Mouse (Mus musculus): ENCODE measurements at regions not wholly inside any gene's neighbourhood (a gene's known extent, or its start where the extent isn't known, plus 50 kb on each side); places are given as distances from the start of the nearest gene placed in this dataset.
A peak's percentile ranks its signal among the peaks of the same experiment; 100 is the strongest.

DNA sequence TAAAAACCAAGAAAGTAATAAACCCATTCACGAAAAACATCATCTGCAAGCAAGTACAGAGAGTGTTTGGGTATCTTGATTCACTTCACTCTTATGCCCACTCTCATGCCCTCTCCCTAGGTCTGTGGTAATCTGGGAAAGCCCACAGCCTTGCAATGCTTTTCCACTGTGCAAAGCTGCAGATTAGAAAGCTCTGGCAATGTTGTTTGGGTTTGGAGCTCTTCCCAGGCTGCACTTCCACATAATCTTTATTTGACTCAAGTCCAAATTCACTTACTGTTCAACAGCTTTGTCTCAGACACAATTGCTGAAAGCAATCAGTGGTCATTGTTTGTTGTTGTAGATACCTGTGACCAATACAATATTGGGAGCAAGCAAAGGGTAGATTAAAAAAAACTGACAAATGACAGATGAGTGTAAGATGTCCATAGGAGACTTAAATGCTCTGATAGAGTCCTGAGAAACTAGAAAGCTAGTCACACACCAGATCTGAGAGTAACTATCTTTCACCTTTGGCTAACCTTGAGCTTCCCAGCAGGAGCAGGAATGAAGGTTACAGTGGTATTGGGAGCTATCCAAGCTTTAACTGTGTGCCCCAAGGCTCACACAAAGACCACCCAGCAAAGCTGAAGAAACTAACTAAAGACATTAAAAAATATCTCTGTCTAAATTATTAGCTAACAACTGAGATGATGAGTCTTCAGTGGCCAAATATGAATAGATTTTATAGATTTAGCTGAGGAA is 325.7 kb upstream of the Klf12 start:
- peak in 1 of 2 experiments; percentile 9 for DNase-seq (ENCODE audit: low spot score in 2 of 2)

DNA sequence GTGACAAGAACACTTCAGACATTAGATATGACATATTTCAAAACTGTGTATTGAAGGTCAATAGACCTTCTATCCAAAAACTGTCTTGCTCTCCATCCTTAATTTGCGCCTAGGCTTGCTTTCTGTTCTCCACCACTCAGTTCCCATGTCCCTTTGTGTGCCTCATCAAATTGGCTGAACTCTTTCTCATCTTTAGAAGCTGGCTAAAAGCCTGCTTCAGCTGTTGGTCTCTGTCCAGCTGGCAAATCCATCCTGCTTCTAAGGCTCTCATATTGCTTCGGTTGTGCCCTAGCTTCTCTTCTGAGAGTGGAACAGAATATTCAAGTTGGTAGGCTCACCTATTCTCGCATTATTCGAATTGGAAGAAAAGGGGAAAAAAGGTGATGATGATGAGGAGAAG is 322.6 kb upstream of the Klf12 start:
- DNase-seq (ENCODE audit: low spot score in 2 of 2): peak in 1 of 2 experiments; percentile 9

DNA sequence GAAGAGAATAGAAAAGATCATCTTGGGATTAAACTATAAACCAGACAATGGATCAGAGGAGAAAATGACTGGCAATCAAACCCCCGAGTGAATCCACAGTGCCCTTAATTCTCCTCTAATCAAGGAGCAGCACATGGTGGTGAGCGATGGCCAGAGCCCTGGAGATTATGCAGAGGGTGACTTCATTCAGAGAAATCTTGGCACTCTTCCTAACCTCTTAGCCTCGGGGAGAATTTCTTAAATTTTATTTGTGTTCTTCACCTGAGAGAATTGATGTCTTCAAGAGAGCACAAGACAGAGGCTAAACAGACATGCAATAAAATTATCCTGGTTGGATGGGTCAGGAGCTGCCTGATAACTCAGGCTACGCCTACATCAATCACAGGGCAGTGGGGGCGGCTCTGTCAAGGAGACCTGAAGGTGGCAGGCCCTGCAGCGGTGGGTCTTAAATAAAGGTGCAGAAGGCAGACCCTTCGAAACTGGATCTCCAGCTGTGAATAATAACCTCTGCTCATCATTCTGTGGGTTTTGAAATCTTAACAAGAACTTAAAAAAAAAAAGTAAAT is 316.5 kb upstream of the Klf12 start:
- no peak for DNase-seq (ENCODE audit: low spot score in 2 of 2)

DNA sequence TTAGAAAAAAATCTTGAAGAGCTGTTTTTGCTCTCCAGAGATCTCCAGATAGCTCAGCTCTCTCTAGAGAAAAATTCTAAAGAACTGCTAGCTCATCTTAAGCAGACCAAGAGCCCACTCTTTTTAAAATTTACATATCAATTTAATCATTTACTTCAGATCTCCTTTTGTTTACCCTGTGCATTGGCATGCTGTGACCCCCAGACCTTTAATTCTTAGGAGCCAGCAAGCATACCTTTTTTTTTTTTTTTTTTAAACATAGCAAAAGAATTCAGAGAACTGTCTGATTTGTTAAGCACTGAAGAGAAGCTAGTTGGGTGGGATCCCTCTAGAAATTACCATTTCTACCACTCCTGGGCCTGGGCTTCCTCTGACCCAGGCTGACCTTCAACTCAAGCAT is 285.5 kb upstream of the Klf12 start:
- no peak for DNase-seq (ENCODE audit: low spot score in 2 of 2)

DNA sequence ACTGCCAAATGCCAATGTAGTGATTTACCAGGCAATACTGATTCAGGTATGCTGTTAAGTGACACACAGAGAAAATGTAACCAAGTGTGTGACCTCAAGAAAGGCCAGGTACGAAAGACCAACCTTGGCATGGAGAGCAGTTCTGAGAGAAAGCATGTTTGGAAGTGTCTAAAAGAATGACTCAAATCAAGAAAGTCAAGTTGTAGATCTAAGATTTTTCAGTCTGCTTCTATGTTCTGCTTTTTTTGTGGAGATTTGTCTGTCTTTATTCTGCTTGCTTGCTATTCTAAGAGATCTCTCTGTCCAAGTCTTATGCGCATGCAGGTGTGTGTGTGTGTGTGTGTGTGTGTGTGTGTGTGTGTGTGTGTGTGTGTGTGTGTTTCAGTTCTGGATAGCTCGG is 277.4 kb upstream of the Klf12 start:
- no peak for DNase-seq (ENCODE audit: low spot score in 2 of 2)

DNA sequence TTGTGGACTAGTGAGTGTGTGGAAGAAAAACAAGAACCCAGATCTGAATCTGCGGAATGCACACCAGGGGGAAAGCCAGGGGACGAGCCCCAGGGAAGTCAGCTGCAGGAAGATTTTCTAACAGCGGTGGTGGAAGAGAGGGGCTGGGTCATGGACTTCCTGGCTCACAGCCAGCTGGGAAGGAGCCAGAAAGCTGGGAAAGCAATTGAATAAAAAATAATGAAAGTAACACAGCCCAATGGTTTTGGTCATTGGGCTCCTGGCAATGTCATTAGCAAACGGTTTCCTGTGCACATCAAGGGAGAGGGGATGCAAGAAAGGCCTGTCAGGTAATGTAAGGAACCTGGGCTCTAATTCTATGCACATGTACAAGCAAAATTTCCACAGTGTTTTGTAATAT is 273.9 kb upstream of the Klf12 start:
- DNase-seq (ENCODE audit: low spot score in 2 of 2): no peak

DNA sequence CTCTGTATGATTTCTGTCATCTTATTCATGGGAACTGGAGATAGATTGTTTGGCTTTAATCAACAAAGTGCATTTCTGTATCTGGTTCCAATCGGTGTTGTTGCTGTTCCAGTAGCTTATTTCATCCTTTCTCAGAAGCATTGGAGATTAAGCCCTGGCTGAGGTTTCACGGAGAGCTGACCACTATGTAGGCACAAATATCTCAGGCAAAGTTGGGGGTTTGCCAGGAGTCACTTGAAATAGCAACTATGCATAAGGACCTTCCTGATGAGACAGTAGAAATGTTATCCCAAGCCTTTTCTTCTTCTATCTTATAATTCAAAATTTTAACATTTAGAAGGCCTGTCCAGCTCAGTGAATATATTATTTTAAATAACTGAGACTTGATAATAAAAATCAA is 268.0 kb upstream of the Klf12 start:
- DNase-seq (ENCODE audit: low spot score in 2 of 2): no peak

DNA sequence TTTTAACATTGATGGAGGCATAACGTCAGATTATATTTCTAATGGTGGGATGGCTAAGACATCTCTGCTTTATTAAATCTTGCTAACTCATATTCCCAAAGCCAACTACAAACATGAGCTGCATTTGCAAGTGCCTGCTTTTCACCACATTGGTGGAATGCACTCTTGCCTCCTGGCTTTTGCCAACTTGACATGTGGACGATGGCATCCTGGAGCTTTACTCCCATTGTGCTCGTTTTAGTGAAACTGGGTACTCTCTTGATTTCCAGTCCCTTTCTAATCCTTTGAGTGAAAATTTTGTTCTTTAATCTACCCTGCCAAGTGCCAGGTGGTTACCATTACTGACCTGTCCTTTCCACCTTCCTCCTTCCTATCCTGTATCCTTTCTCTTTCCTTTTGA is 265.8 kb upstream of the Klf12 start:
- DNase-seq (ENCODE audit: low spot score in 2 of 2): no peak

DNA sequence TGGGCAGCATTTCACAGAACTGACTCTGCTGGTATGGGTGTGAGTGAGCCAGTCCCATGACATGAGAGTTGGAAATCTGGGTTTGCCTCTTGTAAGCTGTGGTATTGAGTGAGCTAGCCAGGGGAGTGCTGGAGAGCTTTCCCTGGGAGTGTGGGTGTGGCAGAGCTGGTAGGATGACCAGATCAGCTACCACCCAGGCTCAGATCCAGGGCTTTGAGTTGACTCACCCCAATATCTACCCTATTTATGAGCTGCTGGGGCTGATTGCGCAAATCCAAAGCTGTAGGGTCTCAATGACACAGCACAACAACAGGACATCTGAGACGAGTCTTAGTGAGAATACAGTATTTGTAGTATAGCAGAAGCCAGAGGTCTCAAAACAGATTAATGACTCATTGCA is 245.7 kb upstream of the Klf12 start:
- no peak for DNase-seq (ENCODE audit: low spot score in 2 of 2)

DNA sequence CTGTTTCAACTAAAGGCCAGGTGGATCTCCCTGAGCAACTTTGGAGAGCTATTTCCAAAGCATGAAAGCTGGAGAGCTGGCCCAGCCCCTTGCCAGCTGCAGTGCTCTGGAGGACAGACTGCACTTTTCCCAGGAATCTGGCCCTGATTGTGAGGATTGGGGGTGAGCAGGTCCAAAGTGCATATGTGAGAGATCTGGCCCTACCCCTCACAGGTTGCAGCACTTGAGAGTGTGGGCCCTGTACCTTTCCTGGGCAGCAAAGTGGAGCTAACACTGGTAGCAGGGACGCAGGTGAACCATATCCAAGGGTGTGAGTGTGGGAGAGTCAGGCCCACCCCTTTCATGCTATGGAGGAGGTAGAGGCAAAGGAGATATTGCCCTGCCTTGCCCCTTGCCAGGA is 245.3 kb upstream of the Klf12 start:
- DNase-seq (ENCODE audit: low spot score in 2 of 2): no peak

DNA sequence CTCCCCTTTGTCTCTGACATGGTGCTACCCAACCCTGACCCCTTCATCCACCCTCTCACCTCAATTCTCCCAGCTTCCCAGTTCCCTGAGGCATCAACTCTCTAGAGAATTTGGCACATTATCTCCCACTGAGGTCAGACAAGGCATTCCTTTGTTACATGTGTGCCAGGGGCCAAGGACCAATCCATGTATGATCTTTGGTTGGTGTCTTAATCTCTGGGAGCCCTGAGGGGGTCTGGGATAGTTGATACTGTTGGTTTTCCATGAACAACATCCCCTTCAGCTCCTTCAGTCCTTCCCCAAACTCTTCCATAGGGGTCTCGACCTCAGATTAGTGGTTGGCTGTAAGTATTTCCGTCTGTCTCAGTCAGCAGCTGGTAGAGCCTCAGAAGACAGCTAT is 224.9 kb upstream of the Klf12 start:
- no peak for DNase-seq (ENCODE audit: low spot score in 2 of 2)

DNA sequence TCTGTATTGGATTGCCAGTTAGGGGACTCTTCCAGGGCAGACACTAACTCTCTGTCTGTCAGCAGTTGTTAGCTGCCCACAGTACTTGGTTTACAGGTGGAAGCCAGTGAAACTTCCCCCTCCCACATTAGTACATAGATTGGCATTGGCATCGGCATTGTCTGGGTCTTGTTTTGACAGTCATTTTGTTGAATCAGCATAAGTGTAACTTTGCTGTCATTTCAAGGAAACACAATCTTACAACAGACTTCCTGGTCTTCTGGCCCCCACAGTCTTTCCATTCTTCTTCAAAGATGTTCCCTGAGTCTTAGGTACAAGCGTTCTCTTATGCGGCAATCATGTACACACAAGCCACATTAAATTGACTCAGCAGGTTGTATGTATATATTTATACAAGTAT is 223.6 kb upstream of the Klf12 start:
- no peak for DNase-seq (ENCODE audit: low spot score in 2 of 2)

DNA sequence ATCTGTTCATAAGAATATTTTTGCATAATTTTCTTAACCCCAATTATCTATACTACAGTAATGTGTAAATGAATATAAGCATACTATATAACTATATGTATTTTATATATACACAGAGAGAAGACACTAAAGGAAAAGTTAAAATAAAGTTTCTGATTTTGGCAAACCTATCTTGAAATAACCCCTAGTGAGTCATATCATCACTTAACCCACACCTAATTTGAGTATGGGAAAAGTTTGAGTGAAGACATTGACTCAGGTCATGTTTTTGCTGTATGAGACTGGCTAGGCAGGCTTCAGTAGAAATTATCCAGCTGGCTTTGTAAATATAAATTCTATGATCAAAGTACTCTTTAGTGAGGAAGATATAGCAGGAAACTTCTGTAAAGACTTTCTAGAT is 223.1 kb upstream of the Klf12 start:
- no peak for DNase-seq (ENCODE audit: low spot score in 2 of 2)

DNA sequence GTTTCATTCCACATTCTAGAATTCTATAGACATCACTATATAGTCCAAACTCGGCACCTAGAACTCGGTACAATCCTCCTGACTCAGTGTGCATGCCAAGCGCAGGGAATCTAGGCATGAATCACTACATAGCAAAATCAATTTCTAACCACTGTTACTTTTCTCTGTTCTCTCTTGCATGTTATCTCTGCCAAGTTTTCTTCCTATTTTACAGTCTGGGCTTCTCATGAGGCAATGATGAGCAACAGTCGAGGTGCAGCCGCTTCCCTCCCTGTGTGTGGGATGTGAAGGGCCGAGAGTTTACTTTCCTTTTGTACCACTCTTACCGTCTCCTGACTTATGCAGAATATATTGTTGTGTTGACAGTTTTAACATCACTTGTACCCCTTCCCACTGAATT is 204.4 kb upstream of the Klf12 start:
- no peak for DNase-seq (ENCODE audit: low spot score in 2 of 2)

DNA sequence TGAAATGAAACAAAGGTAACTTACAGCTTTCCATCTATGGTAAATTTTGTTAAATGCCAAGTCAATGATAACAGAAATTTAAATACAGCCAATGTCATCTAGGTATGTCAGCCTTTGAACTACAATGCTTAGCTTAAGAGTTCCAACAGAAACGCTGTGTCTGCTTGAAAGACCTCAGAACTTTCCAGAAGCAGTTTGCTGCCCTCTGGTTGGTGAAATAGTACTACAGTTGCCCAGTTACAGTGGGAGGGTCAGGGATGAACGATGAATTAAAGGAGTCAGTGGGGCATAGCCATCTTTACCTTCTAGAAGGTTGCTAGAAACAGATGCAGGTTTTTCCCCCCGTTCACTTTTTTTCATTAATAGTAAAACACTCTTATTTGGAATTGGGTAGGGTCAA is 201.0 kb upstream of the Klf12 start:
- DNase-seq (ENCODE audit: low spot score in 2 of 2): no peak

DNA sequence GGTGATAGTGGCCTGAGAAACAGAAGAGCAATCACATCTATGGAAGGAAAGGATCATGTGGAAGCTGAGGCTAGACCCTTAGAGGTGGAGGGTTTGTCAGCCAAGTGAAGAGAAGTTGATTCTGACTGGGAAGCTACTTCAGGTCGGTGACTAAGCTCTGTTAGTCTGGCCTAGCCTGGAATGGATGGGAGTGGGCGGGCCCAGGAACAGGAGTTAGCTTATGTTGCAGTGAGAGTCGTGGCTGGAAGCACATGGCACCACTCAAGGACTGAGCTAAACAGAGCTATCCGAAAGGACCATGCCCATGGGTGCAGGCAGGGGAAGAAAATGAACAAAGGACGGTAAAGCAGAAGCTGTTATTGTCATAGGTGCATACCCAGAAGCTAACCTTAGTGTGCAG is 199.6 kb upstream of the Klf12 start:
- DNase-seq (ENCODE audit: low spot score in 2 of 2): no peak

DNA sequence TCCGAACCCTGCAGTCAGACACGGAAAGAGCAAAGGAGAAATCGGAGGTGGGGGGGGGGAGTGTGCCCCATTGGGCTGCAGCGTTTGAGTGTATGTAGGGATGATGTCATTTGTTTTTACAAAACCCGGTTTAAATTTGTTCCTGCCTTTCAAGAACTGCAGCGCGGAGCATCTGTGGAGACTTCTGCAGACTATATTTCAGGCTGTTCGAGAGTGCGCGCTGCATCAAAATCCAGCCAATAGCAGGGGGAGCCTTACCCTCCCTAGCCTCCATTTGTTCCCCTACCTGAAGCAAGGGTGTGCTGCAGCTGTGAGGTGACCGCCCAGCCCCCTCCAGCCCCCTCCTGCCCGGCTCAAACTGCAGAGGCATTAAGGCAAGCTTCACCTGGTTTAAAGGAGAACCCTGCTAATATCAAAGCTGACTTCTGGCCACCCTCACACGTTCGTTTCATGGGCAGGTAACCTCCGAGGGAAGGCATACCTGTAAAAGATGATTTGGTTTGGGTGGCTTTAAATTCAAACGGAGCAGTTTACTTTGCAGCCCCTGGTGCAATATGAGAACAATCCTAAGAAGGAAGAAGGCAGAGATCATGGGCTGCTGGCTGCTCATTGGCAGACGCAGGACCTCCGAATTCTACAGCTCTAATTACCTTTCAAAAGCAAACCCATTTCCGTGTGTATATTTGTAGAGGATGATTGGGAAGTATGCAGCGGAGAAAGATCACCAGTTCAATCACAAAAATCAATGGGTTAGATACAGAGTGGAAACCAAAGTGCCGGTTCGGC is 193.3 kb upstream of the Klf12 start:
- no peak for DNase-seq (ENCODE audit: low spot score in 2 of 2)

DNA sequence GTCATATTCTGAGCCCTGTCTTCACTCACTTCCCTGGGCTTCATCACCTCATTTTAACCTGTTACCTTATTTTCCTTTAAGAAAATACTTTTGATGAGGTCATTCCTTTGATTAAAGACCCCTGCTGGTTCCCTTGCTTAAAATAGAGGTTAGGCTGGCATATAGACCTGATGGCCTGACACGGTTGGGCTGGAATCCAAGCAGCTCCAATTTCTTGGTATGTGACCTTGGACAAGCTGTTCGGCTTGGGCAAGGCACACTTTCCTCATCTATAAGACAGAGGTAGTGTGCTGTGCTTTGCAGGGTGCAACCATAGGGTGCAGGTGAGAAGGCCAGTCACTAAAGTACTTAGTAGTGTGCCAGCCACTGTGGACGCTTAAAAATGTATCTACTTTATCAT is 183.8 kb upstream of the Klf12 start:
- no peak for DNase-seq (ENCODE audit: low spot score in 2 of 2)

DNA sequence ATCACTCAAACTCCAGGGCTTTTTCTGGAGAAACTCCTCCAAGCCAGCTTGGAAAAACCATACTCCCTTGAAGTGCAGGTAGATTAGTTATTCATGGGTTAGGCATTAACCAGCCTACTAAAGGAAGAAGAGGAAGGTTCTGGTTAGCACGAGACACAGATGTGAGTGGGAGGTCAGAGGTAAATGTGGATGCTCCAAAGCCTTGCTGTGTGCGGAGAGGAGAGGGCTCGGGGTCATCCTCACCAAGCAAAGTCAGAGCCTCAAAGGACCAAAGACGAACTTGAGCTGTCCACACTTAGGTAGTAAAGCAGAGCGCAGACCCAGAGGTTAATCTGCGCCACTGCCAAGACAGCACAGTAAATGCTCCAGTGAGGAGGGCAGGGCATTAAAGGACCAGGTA is 177.8 kb upstream of the Klf12 start:
- DNase-seq (ENCODE audit: low spot score in 2 of 2): no peak

DNA sequence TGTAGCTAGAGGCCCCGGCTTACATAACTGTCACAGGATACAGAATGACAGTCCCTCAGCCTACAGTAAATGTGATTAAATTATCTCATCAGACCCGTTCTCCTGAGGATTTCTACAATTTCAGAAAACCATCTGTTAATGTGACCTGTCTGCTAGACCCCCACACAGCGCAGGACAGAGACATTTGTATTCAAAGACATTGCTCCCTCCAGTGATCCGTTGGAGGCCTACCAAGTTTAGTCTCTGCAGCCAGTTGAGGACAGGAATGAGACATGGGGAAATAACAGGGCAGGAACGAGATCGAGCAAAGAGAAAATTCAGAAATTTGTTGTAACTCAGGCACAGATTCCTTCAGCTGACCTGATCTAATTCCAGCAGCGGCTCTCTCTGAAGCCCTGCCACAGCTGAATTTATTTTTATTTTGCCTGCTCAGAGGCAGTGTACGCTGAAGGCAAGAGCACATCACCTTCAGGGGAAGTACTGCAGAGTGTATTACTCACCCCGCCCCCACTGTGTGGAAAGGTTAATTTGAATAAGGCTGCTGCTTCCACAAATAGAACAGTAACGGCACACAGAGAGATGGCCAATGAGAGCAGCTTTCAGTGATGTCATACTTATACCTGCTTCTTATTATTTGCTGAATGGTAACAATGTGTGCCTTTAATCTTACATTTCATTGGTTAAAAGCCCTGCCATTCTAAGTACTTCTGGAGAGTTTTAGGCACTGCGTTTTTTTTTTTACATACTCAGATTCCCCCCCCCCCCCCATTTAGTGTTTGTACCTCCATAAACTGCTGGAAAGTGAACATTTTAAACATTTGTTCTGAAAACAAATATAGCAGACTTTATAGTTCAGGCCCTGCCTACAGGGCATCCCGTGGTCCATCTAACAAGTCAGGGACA is 176.9 kb upstream of the Klf12 start:
- DNase-seq (ENCODE audit: low spot score in 2 of 2): peak; percentile 66 to 80

DNA sequence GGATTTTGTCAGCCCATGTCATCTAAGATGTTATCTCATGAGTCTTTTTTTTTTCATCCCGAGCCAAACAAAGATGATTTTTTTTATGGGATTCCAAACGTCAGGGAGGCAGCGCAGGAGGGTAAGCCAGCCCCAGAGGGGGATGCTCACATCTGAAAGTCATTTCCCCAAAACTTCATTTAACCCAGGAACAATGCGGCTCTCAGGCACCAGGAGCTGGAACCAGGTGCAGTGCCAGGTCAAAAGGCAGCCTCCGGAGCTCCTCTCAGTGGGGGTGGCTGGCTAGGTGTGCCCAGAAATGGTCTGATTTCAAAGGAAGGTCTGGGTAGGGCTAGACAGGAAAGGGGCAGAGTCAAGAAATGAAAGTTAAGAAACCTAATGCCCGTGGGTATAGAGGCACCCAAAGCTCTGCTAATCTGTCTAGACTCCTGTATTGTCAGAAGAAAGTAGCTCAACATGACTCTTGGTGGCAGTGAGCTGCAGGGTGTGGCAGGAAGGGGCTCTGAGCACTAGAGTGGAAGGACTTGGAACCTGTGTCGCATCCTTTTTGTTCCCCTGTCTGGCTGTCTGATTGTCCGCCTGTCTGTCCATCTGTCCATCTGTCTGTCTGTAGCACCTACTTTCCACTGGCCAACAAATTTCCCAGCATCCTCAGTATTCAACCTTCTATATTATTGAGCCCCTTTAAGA is 175.3 kb upstream of the Klf12 start:
- DNase-seq (ENCODE audit: low spot score in 2 of 2): no peak
